Mouse (Mus musculus): ENCODE data around the gene Sptbn4.

- TF ChIP-seq CTCF (IDR thresholded peaks at IDR 0.05; ENCODE audit: low read depth, low read length), result no peak
- TF ChIP-seq POLR2A (IDR thresholded peaks at IDR 0.05; ENCODE audit: borderline replicate concordance, low read depth, low read length), result no peak
Measured at GRCm38 (mm10) chr7:27360749-27361148, 86.7 kb downstream of the Sptbn4 start.
